Mouse (Mus musculus) 3134 (cell line): ENCODE data around the gene Gm4070.
"Not testable (repeated sequence)": the region's sequence is repeated elsewhere in the genome, so short reads cannot be mapped to it uniquely, and the experiment has no call there.

Experiments
- DNase-seq: peaks from one replicate; pipeline ENCODE4 v3.0.0-alpha.2; 2011; ENCODE audit warnings: low spot score; ENCODE audit not compliant: insufficient read length; ENCODE audit errors: extremely low read depth

Gm4070 gene

DNA sequence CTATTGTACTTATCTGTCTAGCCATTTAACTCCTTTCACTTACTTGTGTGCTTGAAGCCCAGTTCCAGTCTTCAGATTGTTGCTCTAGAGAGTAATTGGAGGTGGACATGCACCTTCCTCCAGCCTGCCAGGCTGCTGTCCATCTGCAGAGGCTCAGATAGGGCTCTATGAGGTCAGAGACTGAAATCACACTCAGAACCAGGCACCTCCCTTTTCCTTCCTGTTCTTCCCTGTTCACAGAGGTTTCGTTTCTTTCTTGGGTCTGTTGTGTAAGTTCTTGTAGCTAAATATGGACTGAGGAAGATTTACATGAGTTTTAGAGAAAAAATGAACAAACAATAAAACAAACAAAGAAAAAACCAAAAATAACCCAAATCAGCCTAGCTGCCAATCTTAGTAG is at the start of gene Gm4070:
TSS of gene Gm4070 (minus strand) at position 156 of the 400 bp plus-strand sequence.
- not testable (repeated sequence) for DNase-seq

DNA sequence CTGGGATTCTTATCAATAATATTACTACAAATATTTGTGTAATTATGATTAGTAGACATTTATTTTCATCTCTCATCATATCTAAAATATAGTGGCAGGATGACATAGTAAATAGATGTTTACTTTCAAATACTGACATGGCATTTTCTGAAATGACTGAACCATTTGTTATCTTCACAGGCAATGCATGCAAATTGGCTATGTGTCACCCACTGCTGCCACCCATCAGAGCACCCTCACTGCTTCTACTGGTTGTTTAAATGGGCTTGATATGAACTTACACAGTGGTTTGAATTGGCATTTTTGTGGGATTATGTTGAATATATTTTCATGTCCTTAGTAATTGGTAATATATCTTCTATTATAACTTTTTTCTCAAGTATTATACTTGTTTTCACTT is 773 bp upstream of the Gm4070 start:
- not testable (repeated sequence) for DNase-seq

DNA sequence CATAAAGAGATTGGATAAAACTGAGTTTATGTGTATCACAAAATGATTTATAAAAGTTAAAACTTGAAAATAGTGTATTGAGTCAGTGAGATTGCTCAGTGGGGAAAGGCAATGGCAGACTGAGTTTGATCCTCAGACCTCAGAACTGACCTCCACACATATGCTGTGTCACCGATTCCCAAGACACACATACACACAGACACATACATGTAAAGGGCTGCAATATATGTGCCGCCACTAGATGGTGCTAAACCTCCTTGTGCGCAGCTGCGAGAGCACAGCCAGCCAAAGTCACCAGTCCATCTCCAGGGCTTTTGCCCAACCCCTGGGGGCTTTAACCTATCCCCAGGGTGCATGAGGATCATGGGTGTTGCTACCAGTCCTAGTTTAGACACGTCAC is 1.4 kb downstream of the Gm4070 start:
- not testable (repeated sequence) for DNase-seq

DNA sequence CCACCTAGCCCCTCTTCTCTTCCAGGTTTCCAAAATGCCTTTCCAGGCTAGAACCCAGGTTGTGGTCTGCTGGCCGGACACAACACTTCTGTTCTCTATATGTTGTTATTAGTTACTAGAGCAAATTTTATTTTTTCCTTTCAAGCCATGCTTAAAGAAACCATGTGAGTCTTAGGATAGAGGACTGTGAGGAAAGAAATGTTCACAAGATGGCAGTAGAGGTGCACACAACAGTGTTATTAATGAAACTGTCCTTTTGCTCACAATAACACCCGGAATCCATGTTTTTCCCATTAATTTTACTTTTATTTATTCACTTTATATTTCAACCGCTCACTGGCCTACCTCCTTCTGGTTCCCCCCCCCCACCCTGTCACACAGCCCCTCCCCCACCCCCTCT is 8.5 kb downstream of the Gm4070 start:
- not testable (repeated sequence) for DNase-seq

DNA sequence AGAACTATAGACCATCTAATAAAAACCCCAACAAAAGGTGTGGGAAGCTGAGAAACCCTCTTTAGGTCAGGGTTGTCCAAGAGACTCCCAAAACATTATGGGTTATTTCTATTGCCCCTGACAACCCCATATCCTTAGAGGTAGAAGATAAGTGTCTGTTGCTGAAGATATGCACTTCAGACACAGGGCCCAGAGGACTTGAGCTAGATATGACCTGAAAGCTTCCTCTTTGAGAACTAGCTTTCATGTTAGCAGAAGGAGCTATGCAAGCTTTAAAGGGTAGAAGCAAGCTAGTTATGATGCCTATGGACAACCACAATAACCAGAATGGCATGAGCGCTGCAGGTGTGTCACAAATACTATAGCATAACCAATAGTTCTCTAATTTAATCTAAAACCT is 21.6 kb downstream of the Gm4070 start:
- DNase-seq, result not testable (repeated sequence)

DNA sequence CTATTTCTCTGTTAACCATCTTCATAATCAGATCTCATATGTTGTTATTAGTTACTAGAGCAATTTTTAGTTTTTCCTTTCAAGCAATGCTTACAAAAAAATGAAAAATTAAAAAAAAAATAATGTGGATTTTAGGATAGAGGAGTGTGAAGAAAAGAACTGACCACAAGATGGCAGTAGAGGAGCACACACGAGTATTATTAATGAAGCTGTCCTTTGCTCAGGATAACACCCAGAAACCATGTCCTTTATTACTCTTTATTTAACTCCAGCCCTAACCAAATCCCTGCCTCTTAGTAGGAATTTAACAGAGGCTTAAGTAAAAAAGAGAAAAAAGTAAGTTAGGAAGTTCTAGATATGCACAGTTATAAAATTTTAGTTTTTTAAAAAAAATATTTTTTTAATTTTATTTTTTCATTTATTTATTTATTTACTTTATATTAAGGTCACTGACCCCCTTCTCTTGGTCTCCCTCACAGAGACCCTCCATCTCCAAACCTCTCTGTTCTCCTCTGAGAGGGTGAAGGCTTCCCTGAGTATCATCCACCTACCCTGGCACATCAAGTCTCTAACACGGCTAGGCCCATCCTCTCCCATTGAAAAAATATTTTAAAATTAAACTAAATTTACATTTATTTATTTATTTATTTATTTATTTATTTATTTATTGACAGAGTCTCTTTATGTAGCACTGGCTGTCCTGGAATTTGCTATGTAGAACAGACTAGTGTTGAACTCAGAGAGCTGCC is 70.0 kb downstream of the Gm4070 start:
- DNase-seq, result not testable (repeated sequence)

DNA sequence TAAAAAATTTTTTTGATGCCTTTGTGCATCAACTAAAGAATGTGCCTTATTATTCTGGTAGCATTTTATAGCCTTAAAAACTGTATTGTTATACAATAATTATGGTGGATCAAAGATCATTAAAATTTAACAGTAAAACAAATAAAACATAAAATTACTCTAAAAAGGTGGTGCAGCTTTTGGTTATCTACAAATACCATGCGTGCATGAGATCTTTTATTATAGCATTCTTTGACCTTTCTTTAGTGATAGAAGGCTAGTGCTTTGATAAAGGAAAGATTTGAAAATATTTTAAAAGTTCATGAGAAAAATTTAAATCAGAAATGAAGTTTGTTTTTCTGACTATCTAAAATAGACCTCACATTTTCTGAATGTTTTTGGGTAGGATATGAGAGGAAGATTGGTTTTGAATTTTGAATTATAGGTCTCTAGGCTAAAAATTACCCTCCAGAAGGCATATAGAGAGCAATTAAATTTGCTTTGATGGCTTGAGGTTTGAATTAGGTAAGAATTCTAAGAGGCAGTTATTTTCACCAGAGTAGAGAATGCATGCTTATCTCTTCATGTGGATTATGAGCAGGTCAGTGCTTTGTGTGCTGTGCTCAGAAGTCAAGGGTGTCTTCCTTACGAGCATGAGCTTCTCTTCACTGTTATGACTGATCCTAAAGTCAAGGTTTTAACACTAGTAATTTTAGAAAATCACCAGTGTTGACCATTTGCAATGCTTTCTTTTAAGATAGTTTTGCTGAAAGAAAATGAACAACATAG is 73.9 kb downstream of the Gm4070 start:
- DNase-seq, result not testable (repeated sequence)

DNA sequence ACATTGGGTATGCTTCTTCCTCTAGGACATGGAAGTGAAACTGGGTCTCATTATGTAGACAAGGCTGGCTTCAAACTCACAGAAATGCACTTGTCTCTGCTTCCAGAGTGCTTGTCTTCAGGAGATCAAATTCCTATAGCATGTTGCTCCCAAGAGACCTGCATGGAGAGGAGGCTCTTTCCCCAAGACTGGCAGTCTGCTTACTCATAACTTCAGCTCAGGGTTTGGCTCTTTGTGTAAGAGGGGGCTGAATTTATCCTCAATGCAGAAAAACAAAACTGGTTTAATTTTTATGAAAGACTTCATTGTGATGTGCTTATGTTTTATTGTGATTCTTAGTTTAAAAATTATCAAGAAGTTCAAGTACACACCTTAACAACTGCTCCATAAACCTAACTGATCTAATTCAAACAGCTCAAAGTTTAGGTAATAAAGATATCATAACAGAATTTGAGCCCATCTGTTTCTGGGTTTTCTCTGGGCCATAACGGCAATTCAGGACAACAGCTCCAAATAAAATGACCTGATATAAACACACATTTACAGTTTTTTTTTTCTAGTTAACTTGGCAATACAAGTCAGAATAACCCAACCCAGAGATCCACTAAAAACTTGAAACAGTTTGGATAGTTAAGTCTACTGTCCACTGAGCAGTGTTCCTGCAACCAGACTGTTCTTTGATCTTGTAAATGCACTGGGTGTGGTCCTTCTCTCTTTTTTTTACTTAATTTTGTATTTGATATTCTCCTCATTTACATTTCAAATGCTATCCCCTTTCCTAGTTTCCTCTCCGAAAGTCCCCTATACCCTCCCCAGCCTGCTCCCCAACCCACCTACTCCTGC is 97.8 kb downstream of the Gm4070 start:
- DNase-seq, result not testable (repeated sequence)
